In genomic region chr14:32513336-32514032, GRCm38 (mm10) we compare ENCODE assay signal across 8 mouse cellular contexts. TPM values are rescaled to one million over a fixed set of nuclear protein-coding genes. Genes with fewer than 3 reads are reported as not detected.
DNase-seq lines count a peak whose midpoint lies in the region; ATAC-seq lines count a peak whose summit lies in the region.

Ercc6 (plus strand) TSS chr14:32513521.

- H3K4me1 ChIP-seq in heart, embryonic 14.5 days (ENCODE audit: control insufficient read depth in 2 of 2, insufficient read depth in 2 of 2, low read length in 2 of 2), result peaks cover 6 to 8% of the 10 kb centered on the region in 2 experiments; a peak in 3 of 4 replicates
- peaks cover 30% of the 10 kb centered on the region for H3K4me1 ChIP-seq in liver, embryonic 13.5 days (replicated peaks)
- H3K4me1 ChIP-seq in stomach, embryonic 16.5 days (ENCODE audit: control insufficient read depth, insufficient read depth, low read length), result peaks cover 9% of the 10 kb centered on the region

- peak; percentile 94 for DNase-seq in CD4-positive helper T cell, adult 2 months (ENCODE audit: low read depth, low spot score)
- peak; percentile 83 for DNase-seq in brain, embryonic 18.5 days (ENCODE audit: low read depth, low spot score)
- peak; percentile 96 for DNase-seq in kidney, postnatal 14 days
- DNase-seq in liver, embryonic 13.5 days, result peak; percentile 87
- DNase-seq in neural tube, embryonic 10.5 days (ENCODE audit: extremely low spot score, low spot score), result peak; percentile 97

- ATAC-seq in erythroid progenitor cell, adult 5-6 weeks (replicated peaks; ENCODE audit: low FRiP score, poor library complexity, severe bottlenecking), result peak; percentile 94
- peak; percentile 91 for ATAC-seq in heart, embryonic 14.5 days (ENCODE audit: insufficient number of reproducible peaks, insufficient read depth, low FRiP score, low read depth)
- ATAC-seq in liver, embryonic 13.5 days (ENCODE audit: low read depth), result peak; percentile 93
- peak; percentile 95 for ATAC-seq in stomach, embryonic 16.5 days (ENCODE audit: insufficient read depth, low FRiP score)

- H3K36me3 ChIP-seq in heart, embryonic 14.5 days (ENCODE audit: control insufficient read depth, insufficient read depth, low read length), result peaks cover 18% of the 10 kb centered on the region
- H3K36me3 ChIP-seq in liver, embryonic 13.5 days, result peaks cover 17% of the 10 kb centered on the region
- H3K36me3 ChIP-seq in stomach, embryonic 16.5 days (ENCODE audit: control insufficient read depth, insufficient read depth, low read length), result 0 out of 2 replicates have a peak, but pooled peaks cover 7% of the 10 kb centered on the region

- no peaks in the 10 kb centered on the region for H3K27me3 ChIP-seq in heart, embryonic 14.5 days (ENCODE audit: control insufficient read depth, insufficient read depth, low read length)
- H3K27me3 ChIP-seq in liver, embryonic 13.5 days, result no peaks in the 10 kb centered on the region
- H3K27me3 ChIP-seq in stomach, embryonic 16.5 days (ENCODE audit: control insufficient read depth, insufficient read depth, low read length), result no peaks in the 10 kb centered on the region

- under 1% methylated on average over 62 of the region's 62 CpGs for WGBS in heart, embryonic 14.5 days
- WGBS in liver, embryonic 13.5 days (ENCODE audit: insufficient replicate concordance), result under 1% methylated on average over 62 of the region's 62 CpGs
- WGBS in stomach, embryonic 16.5 days, result under 1% methylated on average over 62 of the region's 62 CpGs

- H3K9ac ChIP-seq in heart, embryonic 14.5 days (ENCODE audit: low read length), result peak within 1 kb of the TSS; percentile 77
- peak within 1 kb of the TSS; percentile 79 for H3K9ac ChIP-seq in liver, embryonic 13.5 days
- H3K9ac ChIP-seq in stomach, embryonic 16.5 days (ENCODE audit: low read length), result peak within 1 kb of the TSS; percentile 79

- H3K9me3 ChIP-seq in heart, embryonic 14.5 days (ENCODE audit: control insufficient read depth, low read length), result no peaks in the 10 kb centered on the region
- no peaks in the 10 kb centered on the region for H3K9me3 ChIP-seq in liver, embryonic 13.5 days (replicated peaks)
- no peaks in the 10 kb centered on the region for H3K9me3 ChIP-seq in stomach, embryonic 16.5 days (replicated peaks; ENCODE audit: control insufficient read depth, low read length)

- peak within 1 kb of the TSS; percentile 94 for H3K4me2 ChIP-seq in heart, embryonic 14.5 days (ENCODE audit: low read length)
- H3K4me2 ChIP-seq in liver, embryonic 13.5 days, result peak within 1 kb of the TSS; percentile 80
- H3K4me2 ChIP-seq in stomach, embryonic 16.5 days (ENCODE audit: low read depth, low read length), result peak within 1 kb of the TSS; percentile 73

- H3K4me3 ChIP-seq in heart, embryonic 14.5 days (ENCODE audit: control insufficient read depth in 1 of 2, insufficient read depth in 1 of 2, low read depth in 1 of 2, low read length in 2 of 2), result peak within 1 kb of the TSS; percentile 71 to 76
- peak within 1 kb of the TSS; percentile 77 for H3K4me3 ChIP-seq in liver, embryonic 13.5 days (replicated peaks)
- peak within 1 kb of the TSS; percentile 79 for H3K4me3 ChIP-seq in stomach, embryonic 16.5 days (replicated peaks; ENCODE audit: low read length)

- peak within 1 kb of the TSS; percentile 59 to 71; a peak in 3 of 4 replicates for H3K27ac ChIP-seq in heart, embryonic 14.5 days (replicated peaks in 1 of 2; ENCODE audit: control insufficient read depth in 1 of 2, insufficient read depth in 1 of 2, low read depth in 2 of 2, low read length in 2 of 2)
- peak within 1 kb of the TSS; percentile 73 for H3K27ac ChIP-seq in liver, embryonic 13.5 days
- H3K27ac ChIP-seq in stomach, embryonic 16.5 days (ENCODE audit: low read length), result peak within 1 kb of the TSS; percentile 46; the same call in 1 of the 2 replicates

RNA-seq across cellular contexts. Expression of gene Ercc6, which starts in this region (rescaled TPM):
- 4.7 and 5.9 TPM in 2 replicates for total RNA-seq in erythroid progenitor cell, adult 5-6 weeks (2015; ENCODE audit: low replicate concordance)
- 5.3 and 6.0 TPM in 2 replicates for total RNA-seq in erythroid progenitor cell, adult 5-6 weeks (2017; ENCODE audit: low replicate concordance)
- 7.9 and 9.0 TPM in 2 replicates for polyA plus RNA-seq in heart, embryonic 14.5 days (2014; fragmentation: Nextera tagmentation; extraction: Ambion mirVana)
- polyA plus RNA-seq in liver, embryonic 13.5 days (2015; fragmentation: Nextera tagmentation; extraction: Ambion mirVana), result 9.0 and 10.1 TPM in 2 replicates
- polyA plus RNA-seq in stomach, embryonic 16.5 days (2015; fragmentation: Nextera tagmentation; extraction: Ambion mirVana), result 14.7 and 18.7 TPM in 2 replicates

Comparison
In these comparisons a context has a peak if more than half of its experiments do, and no peak if none do; other contexts are left out.
1. Peak in every context shown above with its lines: DNase-seq, ATAC-seq, H3K4me3 ChIP-seq and H3K27ac ChIP-seq.